Mouse (Mus musculus) spleen, adult 12 weeks (tissue): ENCODE measurements at regions not wholly inside any gene's neighbourhood (a gene's known extent, or its start where the extent isn't known, plus 50 kb on each side); places are given as distances from the start of the nearest gene placed in this dataset.

Source experiments
- DNase-seq: peaks from one replicate; pipeline ENCODE4 v3.0.0; 2022; ENCODE audit warnings: low spot score

- no peak for DNase-seq
Observed at GRCm38 (mm10) chr1:184461411-184461810, 271.0 kb downstream of the Hlx start.

- no peak for DNase-seq
Observed at GRCm38 (mm10) chr1:184456727-184457126, 275.7 kb downstream of the Hlx start.

GRCm38 (mm10) chr1:184454381-184454780 is 278.0 kb downstream of the Hlx start:
- no peak for DNase-seq

GRCm38 (mm10) chr1:184453673-184454072 is 278.7 kb downstream of the Hlx start:
- no peak for DNase-seq

- no peak for DNase-seq
Observed at GRCm38 (mm10) chr1:184453061-184453460, 279.4 kb downstream of the Hlx start.

- DNase-seq, result no peak
Observed at GRCm38 (mm10) chr1:184451686-184452085, 280.7 kb downstream of the Hlx start.

- no peak for DNase-seq
Observed at GRCm38 (mm10) chr1:184449007-184449406, 283.4 kb downstream of the Hlx start.

GRCm38 (mm10) chr1:184447911-184448310 is 284.5 kb downstream of the Hlx start:
- peak; percentile 37 for DNase-seq

- no peak for DNase-seq
Observed at GRCm38 (mm10) chr1:184447161-184447667, 285.2 kb downstream of the Hlx start.

- DNase-seq, result no peak
Observed at GRCm38 (mm10) chr1:184444189-184444588, 288.2 kb downstream of the Hlx start.

GRCm38 (mm10) chr1:184442701-184443100 is 289.7 kb downstream of the Hlx start:
- DNase-seq, result no peak

GRCm38 (mm10) chr1:184441005-184441557 is 291.3 kb downstream of the Hlx start:
- no peak for DNase-seq

- no peak for DNase-seq
Observed at GRCm38 (mm10) chr1:184439506-184439905, 292.9 kb downstream of the Hlx start.

- no peak for DNase-seq
Observed at GRCm38 (mm10) chr1:184436387-184436786, 296.0 kb downstream of the Hlx start.

- DNase-seq, result no peak
Observed at GRCm38 (mm10) chr1:184428612-184429011, 303.8 kb downstream of the Hlx start.

- DNase-seq, result no peak
Observed at GRCm38 (mm10) chr1:184428035-184428434, 304.4 kb downstream of the Hlx start.

- no peak for DNase-seq
Observed at GRCm38 (mm10) chr1:184425694-184426093, 306.7 kb downstream of the Hlx start.

- no peak for DNase-seq
Observed at GRCm38 (mm10) chr1:184424035-184424434, 308.4 kb downstream of the Hlx start.

- no peak for DNase-seq
Observed at GRCm38 (mm10) chr1:184412596-184412995, 319.8 kb downstream of the Hlx start.

GRCm38 (mm10) chr1:184411066-184411465 is 321.4 kb downstream of the Hlx start:
- no peak for DNase-seq

GRCm38 (mm10) chr1:184409986-184410385 is 322.4 kb downstream of the Hlx start:
- no peak for DNase-seq

- DNase-seq, result no peak
Observed at GRCm38 (mm10) chr1:184402985-184403384, 329.4 kb downstream of the Hlx start.

- DNase-seq, result peak; percentile 12
Observed at GRCm38 (mm10) chr1:184395215-184395614, 337.2 kb downstream of the Hlx start.

- DNase-seq, result no peak
Observed at GRCm38 (mm10) chr1:184394559-184395194, 337.7 kb downstream of the Hlx start.
